Mouse (Mus musculus) cortical plate, adult 2 months (tissue): ENCODE results near the gene Kif23. TPM values are rescaled to one million over a fixed set of nuclear protein-coding genes. Genes with fewer than 3 reads are reported as not detected.

Source experiments
- H3K27ac ChIP-seq: fragments of 200-500 bp; 2 replicates; pipeline ENCODE4 v1.5.1; 2012; ENCODE audit warnings: low read length, control low read depth, inconsistent platforms; ENCODE audit not compliant: insufficient read depth
- H3K4me1 ChIP-seq: fragments of 200-500 bp; 2 replicates; pipeline ENCODE4 v1.6.1; 2011; ENCODE audit warnings: low read length; ENCODE audit not compliant: control insufficient read depth, insufficient read depth
- H3K4me3 ChIP-seq: fragments of 200-500 bp; 2 replicates; pipeline ENCODE4 v1.5.1; 2011; ENCODE audit warnings: mild to moderate bottlenecking, low read length, control low read depth; ENCODE audit not compliant: insufficient read depth
- CTCF ChIP-seq: fragments of 200-500 bp; IDR thresholded peaks from 2 replicates; pipeline ENCODE4 v1.5.1; 2011; ENCODE audit warnings: mild to moderate bottlenecking, control low read depth, low read length; ENCODE audit not compliant: insufficient read depth; ENCODE audit errors: extremely low read depth
- POLR2A ChIP-seq: fragments of 200-500 bp; IDR thresholded peaks from 2 replicates; pipeline ENCODE4 v1.6.1; 2011; ENCODE audit warnings: mild to moderate bottlenecking, low read length, control low read depth; ENCODE audit not compliant: insufficient read depth; ENCODE audit errors: extremely low read depth
- polyA plus RNA-seq: library from polyadenylated mRNA; depleted of rRNA; stranded (reverse); fragments of >200 nt; gene quantifications from 2 replicates; pipeline ENCODE4 v1.2.3, GENCODE M21; 2012; rRNA removed

The Kif23 gene
- polyA plus RNA-seq: 2.0 and 2.2 TPM in 2 replicates

DNA sequence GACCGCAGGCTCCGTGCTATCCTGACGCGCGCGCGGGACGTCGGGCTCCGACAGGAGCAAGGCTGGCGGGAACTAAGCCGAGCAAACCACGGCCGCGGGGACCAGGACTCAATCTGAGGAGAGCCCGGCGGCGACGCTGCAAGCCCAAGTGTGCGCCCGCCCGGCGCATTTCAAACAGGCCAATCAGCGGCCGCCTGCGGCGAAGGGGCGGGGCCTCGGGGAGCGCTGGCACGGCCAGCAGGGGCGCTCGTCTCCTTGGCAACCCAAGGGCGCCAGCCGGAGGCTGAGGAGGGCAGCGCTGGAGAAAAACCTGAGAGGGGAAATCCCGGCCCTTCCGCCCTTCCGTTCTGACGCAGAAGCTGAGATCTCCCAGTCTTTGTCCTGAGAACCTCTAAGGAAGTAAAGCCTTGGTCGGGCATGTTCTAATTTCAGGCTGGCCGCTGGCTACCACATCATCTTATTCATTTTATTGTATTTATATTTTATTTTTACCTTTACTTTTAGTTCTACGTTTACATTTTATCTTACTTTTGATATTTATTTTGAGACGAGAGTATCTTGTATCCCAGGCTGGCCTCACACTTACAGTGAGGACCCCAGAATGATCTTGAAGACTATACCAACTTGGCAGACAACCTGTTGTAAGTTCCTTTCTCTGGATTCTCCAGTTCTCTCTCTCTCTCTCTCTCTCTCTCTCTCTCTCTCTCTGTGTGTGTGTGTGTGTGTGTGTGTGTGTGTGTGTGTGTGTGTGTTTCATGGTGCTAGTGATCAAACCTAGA is at the start of gene Kif23:
Gene Kif23 (minus strand): TSS at position 152 of the 779 bp plus-strand sequence.
- H3K4me3 ChIP-seq: peak within 1 kb of the TSS; percentile 47
- no peak within 1 kb of the TSS; the same call in 1 of the 2 replicates for H3K27ac ChIP-seq
- TF ChIP-seq CTCF (peak; percentile 41), POLR2A (no peak)
- H3K4me1 ChIP-seq: no peaks in the 10 kb centered on the region

GRCm38 (mm10) chr9:61991158-61991557 is 44.6 kb upstream of the Kif23 start:
- Histone ChIP-seq H3K4me3 (no peak overlapping the region), H3K27ac (no peak overlapping the region), H3K4me1 (no peaks in the 10 kb centered on the region)
- TF ChIP-seq CTCF: no peak
- no peak for TF ChIP-seq POLR2A

- Histone ChIP-seq H3K4me1 (no peaks in the 10 kb centered on the region), H3K4me3 (no peak overlapping the region), H3K27ac (no peak overlapping the region)
- TF ChIP-seq POLR2A (no peak), CTCF (no peak)
Measured at GRCm38 (mm10) chr9:61990738-61991137, 44.2 kb upstream of the Kif23 start.

GRCm38 (mm10) chr9:61986055-61986454 is 39.5 kb upstream of the Kif23 start:
- no peak overlapping the region for H3K27ac ChIP-seq
- H3K4me3 ChIP-seq: no peak overlapping the region
- TF ChIP-seq POLR2A: no peak
- no peak for TF ChIP-seq CTCF
- H3K4me1 ChIP-seq: peaks cover 1% of the 10 kb centered on the region; the same call in 1 of the 2 replicates

DNA sequence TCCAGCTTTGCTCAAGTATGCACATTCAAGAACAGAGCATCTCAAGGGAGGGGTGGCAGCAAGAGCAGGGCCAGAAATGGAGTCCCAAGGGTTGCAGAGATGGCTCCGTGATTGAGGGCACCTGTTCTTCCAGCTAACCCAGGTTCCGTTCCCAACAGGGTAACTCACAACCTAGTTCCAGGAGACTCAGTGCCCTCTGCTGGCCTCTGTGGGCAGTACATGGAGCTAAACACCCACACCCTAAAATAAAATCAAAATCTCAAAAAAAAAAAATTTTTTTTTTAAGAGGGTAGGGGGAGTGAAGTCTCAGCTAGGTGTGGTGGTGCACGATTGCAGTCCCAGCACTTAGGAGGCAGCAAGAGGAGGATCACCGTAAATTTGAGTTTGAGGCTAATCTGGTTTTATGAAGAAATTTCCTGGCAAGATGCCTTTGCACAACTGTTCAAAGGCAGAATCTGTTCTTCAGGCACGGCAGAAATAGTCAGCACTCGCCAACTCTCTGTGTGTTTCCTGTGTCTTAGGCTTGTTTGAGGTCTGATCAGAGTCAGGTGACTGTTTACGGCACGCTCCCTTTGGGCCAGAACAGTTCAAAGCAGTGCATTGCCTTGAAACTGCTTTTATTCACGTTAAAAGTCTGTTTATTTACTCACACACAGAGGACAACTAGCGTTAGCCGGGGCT is 38.7 kb upstream of the Kif23 start:
- H3K27ac ChIP-seq: no peak overlapping the region
- no peak for TF ChIP-seq POLR2A
- TF ChIP-seq CTCF: peak; percentile 76

DNA sequence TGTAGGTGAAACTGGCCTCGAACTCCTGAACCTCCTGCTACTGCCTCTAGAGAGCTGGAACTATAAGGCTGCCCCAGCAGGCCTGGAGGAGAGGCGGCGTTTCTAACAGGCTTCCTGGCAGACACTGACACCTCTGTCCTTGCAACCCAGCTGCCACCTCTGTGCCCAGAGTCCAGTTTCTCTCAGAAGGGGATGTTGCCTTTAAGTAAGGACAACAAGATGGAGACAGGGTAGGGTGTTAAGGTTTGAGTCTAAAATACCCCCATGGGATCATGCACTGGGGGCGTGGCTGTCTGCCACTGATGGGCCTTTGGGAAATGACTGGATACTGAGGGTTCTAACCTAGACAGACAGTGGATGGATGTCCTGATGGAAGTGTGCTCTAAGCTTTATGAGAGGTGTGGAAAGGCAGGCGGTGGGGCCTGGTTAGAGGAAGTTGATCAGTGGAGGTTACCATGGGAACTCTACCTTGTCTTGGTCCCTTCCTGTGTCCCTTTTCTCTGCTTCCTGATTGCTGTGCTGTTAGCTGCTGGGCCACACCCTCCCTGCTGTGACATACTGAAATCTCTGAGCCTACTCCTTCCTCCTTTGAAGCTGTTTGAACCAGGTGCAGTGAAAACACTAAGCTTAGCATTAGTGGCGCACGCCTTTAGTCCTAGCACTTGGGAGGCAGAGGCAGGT is 36.5 kb upstream of the Kif23 start:
- H3K4me3 ChIP-seq: no peak overlapping the region
- TF ChIP-seq POLR2A (no peak), CTCF (no peak)
- peaks cover 1% of the 10 kb centered on the region; the same call in 1 of the 2 replicates for H3K4me1 ChIP-seq
- no peak overlapping the region for H3K27ac ChIP-seq

More for the DNA sequence above, 38.7 kb upstream of the Kif23 start:
- Histone ChIP-seq H3K4me1 (peaks cover 1% of the 10 kb centered on the region; the same call in 1 of the 2 replicates), H3K4me3 (no peak overlapping the region)

DNA sequence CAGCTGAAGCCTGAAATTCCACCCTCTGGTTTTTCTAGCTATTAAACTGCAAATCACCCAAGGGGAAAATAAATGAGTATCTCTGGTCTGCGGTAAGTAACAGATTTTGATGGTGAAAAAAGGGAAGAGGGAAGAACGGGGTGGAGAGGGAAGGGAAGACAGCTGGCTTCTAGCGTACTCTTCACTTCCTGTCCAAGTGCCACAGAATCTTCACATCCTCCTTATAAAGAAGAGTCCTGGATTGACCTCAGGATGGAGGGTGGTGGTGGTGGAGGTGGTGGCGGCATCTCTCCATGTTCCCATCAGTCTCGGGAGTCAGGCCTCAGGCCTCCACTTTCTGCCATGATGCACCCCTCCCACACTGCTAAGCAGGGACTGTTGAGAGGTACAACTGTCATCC is 35.3 kb upstream of the Kif23 start:
- H3K27ac ChIP-seq: no peak overlapping the region
- H3K4me1 ChIP-seq: peaks cover 1% of the 10 kb centered on the region; the same call in 1 of the 2 replicates
- TF ChIP-seq CTCF (no peak), POLR2A (no peak)
- H3K4me3 ChIP-seq: no peak overlapping the region

- H3K27ac ChIP-seq: no peak overlapping the region
- no peak overlapping the region for H3K4me3 ChIP-seq
- peaks cover under 1% of the 10 kb centered on the region; the same call in 1 of the 2 replicates for H3K4me1 ChIP-seq
- TF ChIP-seq CTCF (no peak), POLR2A (no peak)
Measured at GRCm38 (mm10) chr9:61979983-61980382, 33.4 kb upstream of the Kif23 start.

DNA sequence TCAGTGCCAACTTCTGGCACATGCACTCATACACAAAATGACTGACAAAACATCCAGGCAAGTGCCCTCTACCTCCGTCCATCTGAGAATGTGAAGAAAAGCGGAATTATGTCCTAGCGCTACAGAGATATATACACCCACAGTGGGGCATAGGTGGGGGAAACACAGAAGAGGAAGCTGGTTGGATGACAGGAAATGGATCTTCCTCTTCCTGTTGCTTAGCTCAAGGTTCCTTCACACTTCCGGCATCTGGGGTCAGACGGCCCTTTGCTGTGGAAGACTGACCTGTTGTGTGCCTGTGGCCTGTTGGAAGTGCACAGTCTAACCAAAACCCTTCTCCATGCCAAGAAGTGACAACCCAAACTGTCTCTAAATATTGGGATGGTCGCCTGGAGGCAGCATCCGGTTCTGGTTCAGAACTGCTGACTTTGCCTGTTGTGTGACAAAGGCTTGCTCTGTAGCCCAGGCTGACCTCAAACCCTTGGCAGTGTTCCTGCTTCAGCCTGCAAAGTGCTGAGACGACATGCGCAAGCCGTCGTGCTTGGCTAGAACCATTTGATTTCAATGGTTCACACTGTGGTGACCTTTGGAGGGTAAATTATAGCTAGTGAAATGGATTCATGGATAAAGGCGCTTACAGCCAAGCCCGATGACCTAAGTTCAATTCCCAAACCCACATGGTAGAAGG is 30.8 kb upstream of the Kif23 start:
- no peak overlapping the region for H3K4me3 ChIP-seq
- H3K27ac ChIP-seq: no peak overlapping the region
- TF ChIP-seq CTCF (no peak), POLR2A (no peak)
- H3K4me1 ChIP-seq: no peaks in the 10 kb centered on the region
